Mouse (Mus musculus): ENCODE results near the gene D230025D16Rik.

The D230025D16Rik gene

DNA sequence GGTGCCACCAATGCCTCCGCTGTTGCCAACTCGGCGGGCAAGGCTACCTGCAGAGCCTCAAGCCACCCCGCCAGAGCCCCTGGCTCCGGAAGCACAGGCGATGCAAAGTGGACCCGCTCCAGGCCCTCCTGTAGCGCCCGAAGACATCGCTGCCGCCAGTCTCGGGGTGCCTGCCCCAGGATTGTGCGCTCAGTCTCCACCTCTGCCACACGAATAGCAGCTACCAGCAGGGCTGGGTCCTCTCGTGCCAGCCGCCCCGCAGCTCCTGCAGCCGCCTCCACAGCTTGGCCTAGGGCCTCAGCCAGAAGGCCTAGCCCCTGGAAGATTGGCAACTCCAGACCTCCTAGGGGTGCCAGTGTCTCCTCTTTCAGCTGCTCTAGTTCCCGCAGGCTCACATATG is 68.5 kb downstream of the D230025D16Rik start:
- DNase-seq: no peak

DNA sequence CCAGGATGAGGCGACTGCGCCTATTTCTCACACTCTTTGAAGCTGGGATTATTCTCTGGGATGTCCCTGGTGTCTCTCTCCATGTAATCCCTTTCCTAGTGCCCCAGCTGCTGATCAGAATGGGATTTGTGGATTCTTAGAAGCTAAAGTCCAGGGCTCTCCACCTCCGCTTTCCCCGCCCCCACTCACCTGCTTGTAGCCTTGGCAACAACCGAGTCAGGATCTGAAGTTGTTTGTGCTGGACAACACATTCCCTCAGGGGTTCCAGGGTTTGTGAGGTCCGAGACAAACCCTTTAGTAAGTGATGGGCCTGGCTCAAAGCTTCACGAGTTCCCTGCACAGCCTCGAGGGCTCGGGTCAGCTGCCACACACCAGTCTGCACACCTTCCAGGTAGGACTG is 69.8 kb downstream of the D230025D16Rik start:
- DNase-seq: no peak

DNA sequence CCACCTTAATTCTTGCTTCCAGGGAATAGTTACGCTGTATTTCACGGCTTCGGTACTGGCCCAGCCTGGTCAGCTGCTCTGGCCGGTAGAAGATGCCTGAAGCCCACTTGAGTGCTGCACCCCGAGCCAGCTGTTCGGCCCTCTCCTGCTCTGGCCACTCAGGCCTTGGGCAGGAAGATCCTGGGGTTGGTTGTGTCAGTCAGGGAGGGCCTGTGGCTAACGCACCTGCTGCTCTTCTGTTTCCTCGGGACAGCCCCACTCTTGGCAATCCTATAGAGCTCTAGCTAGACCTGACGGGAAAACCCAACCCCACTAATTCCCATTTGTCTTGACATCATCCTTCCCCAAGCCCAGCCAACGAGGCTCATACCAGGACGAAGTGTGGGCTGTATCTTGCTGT is 70.3 kb downstream of the D230025D16Rik start:
- DNase-seq: no peak

DNA sequence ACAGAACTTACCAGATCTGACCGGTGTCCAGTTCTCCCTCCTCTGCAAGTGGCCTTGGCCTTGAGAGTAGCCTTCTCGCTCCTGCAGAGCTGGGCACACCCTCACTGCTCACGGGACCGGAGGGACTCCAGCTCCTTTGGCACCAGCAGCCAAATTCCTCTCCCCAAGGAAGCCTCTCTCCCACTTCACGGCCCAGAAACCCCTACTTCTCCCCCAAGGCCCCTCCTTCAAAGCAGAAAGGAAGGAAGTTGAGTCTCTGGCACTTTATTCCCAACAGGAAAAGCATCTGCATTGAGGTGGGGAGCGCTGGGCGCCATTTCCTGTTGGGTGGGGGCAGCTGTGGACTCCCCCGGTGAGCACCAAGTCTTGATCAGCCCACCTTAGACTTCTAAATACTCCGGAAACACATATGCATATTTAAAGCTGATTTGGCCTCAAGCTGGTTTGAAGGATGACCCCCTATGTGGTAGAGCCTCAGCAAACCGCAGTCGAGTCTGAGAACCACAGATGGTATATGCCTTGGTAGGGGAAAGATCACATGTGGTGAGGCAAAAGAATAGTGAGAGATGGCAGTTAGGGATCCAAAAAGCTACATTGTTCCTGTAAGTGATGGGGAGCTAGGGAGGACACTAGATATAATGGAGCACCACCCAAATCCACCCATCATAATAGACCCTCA is 71.1 kb downstream of the D230025D16Rik start, which contains the start of gene Exoc3l:
Gene Exoc3l, minus strand, starts transcription at position 207 of the 679 bp plus-strand sequence.
- DNase-seq: peak; percentile 33

DNA sequence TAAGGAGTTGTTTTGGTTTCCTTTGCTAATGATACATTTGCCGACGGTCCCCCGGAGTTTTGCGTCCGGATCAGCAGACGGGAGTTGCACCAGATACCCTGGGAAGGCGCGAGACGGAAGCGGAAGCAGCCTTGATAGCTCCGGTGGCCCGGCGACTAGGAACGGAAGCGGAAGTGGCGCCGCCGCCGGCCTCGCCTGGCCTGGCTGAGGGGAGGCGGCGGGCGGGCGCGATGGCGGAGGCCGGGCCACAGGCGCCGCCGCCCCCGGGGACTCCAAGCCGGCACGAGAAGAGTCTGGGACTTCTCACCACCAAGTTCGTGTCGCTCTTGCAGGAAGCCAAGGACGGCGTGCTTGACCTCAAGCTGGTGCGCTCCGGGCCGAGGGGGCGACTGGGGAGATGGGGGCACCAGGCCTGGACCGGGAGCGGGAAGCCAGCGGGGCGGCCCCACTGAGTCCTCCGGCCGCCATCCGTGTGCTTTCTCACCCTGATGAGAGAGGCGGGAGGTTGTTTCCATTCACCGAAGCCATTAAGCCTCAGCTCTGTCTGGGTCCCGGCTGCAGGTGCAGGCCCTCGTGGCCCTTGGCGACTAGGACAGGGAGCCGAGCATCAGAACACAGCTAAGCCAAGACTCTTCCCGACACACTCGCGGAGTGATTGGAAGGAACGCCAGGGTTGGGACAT is 72.7 kb downstream of the D230025D16Rik start, which contains the start of gene E2f4:
Gene E2f4, plus strand, starts transcription at position 153 of the 682 bp plus-strand sequence.
- peak; percentile 92 for DNase-seq

DNA sequence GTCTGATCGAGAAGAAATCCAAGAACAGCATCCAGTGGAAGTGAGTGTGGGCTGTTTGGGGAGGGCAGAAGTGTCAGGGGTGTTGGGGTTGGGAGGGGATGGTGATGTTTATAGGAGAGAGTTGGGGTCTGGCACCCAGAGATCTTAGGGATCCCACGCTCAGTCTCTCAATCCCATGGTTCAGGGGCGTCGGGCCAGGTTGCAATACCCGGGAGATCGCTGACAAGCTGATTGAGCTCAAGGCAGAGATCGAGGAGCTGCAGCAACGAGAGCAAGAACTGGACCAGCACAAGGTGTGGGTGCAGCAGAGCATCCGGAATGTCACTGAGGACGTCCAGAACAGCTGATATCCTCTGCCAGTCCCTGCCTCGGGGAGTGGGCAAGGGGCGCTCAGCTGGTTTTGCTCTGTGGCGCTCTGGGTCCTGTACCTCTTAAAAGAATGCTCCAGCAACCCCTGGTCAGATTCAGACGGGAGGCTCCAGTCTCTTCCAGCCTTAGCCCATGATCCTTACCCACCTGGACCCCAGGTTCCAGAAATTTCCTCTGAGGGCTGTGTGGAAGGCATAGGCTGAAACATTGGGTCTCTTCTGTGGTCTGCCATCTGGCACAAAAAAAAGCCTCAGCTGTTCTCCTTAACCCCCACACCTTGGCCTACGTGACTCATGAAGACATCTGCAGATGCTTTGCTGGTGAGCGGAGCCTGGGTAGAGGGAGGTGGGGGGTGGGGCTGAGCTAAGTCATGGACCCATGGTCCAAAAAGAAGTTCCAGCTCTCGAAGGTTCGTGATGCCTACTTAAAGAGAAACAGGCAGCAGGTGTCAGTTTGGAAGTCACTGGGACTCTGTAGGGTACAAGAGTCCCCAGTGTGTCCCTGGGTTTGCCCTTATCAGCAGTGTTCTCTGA is 73.7 kb downstream of the D230025D16Rik start:
- peak; percentile 73 for DNase-seq

DNA sequence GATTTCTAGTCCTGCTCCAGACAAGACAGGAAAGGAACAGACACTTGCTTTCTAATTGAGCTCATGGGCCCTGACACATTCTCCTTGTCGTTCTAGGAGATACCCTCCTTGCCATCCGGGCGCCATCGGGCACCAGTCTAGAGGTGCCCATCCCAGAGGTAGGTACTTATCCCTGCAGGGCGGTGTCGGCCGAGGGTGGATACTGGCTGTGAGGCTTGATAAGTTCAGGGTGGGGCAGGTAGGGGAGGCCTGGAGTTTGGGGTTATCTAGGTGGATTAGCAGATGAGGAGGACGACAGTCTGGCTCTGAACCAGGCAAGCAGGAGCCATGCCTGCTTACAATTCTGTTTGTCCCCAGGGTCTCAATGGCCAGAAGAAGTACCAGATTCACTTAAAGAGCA is 75.0 kb downstream of the D230025D16Rik start:
- DNase-seq: no peak
